Mouse (Mus musculus) kidney, adult 2 months (tissue): ENCODE data around the gene Smg7. TPM values are rescaled to one million over a fixed set of nuclear protein-coding genes. Genes with fewer than 3 reads are reported as not detected.

Source experiments
- DNase-seq: peaks from one replicate; pipeline ENCODE4 v3.0.0; 2021
- H3K27ac ChIP-seq: fragments of 200-500 bp; 2 replicates; pipeline ENCODE4 v1.5.1; 2012; ENCODE audit warnings: low read depth, low read length, control low read depth, inconsistent platforms; ENCODE audit not compliant: insufficient read depth
- H3K27me3 ChIP-seq: fragments of 200-500 bp; replicated peaks from 2 replicates; pipeline ENCODE4 v1.6.1; 2012; ENCODE audit warnings: mild to moderate bottlenecking, moderate library complexity, low read length, inconsistent platforms; ENCODE audit not compliant: control insufficient read depth, insufficient read depth
- H3K36me3 ChIP-seq: fragments of 200-500 bp; 2 replicates; pipeline ENCODE4 v1.6.1; 2012; ENCODE audit warnings: mild to moderate bottlenecking, moderate library complexity, low read length, inconsistent platforms; ENCODE audit not compliant: control insufficient read depth, insufficient read depth
- H3K4me1 ChIP-seq: fragments of 200-500 bp; 2 replicates; pipeline ENCODE4 v1.6.1; 2011; ENCODE audit warnings: low read length; ENCODE audit not compliant: control insufficient read depth, insufficient read depth
- H3K4me3 ChIP-seq: fragments of 200-500 bp; 2 replicates; pipeline ENCODE4 v1.5.1; 2011; ENCODE audit warnings: mild to moderate bottlenecking, low read depth, low read length, control low read depth; ENCODE audit not compliant: insufficient read depth
- CTCF ChIP-seq: fragments of 200-500 bp; conservative IDR thresholded peaks from 2 replicates; pipeline ENCODE4 v1.5.1; 2011; ENCODE audit warnings: low read depth, mild to moderate bottlenecking, control low read depth, low read length, moderate library complexity, mixed read lengths; ENCODE audit not compliant: insufficient read depth, insufficient read length
- POLR2A ChIP-seq: fragments of 200-500 bp; IDR thresholded peaks from one replicate; pipeline ENCODE4 v1.6.1; 2011; ENCODE audit warnings: low read depth, low read length, control low read depth
- WGBS: fragments of 180-500 bp; shearing (Covaris S2); methylation state at CpG from one replicate; pipeline ENCODE4 v1.1.7; 2018; 5-methylcytosine and 5-hydroxymethylcytosine counted together
- polyA plus RNA-seq: library from polyadenylated mRNA; depleted of rRNA; stranded (reverse); fragments of >200 nt; gene quantifications from 2 replicates; pipeline ENCODE4 v1.2.3, GENCODE M21; 2012

Smg7 gene
- polyA plus RNA-seq, 1 experiment: 46.8 TPM

- no peak overlapping the region for H3K4me3 ChIP-seq
- H3K27ac ChIP-seq: no peak overlapping the region
These were observed 94.1 kb downstream of the Smg7 start for GRCm38 (mm10) chr1:152808392-152808680.

GRCm38 (mm10) chr1:152807619-152808391 lies 94.6 kb downstream of the Smg7 start:
- H3K27ac ChIP-seq: no peak overlapping the region; the same call in 1 of the 2 replicates
- no peaks in the 10 kb centered on the region for H3K27me3 ChIP-seq
- TF ChIP-seq CTCF (no peak), POLR2A (no peak)
- DNase-seq: no peak
- peak overlapping the region; percentile 8; the same call in 1 of the 2 replicates for H3K4me3 ChIP-seq
- no peaks in the 10 kb centered on the region for H3K36me3 ChIP-seq
- 65% methylated on average over 18 of the region's 18 CpGs for WGBS
- no peaks in the 10 kb centered on the region for H3K4me1 ChIP-seq

More at GRCm38 (mm10) chr1:152808392-152808680, 94.1 kb downstream of the Smg7 start:
- 89% methylated on average over 2 of the region's 2 CpGs for WGBS
- DNase-seq: no peak
- H3K36me3 ChIP-seq: no peaks in the 10 kb centered on the region
- TF ChIP-seq CTCF: no peak
- TF ChIP-seq POLR2A: no peak
- H3K4me1 ChIP-seq: no peaks in the 10 kb centered on the region
- no peaks in the 10 kb centered on the region for H3K27me3 ChIP-seq

- 84% methylated on average over 6 of the region's 6 CpGs for whole genome bisulfite sequencing
- Histone ChIP-seq H3K27me3 (no peaks in the 10 kb centered on the region), H3K27ac (no peak overlapping the region), H3K4me3 (no peak overlapping the region), H3K36me3 (no peaks in the 10 kb centered on the region), H3K4me1 (no peaks in the 10 kb centered on the region)
- no peak for TF ChIP-seq CTCF
- TF ChIP-seq POLR2A: no peak
- DNase-seq: no peak
These were observed 97.5 kb downstream of the Smg7 start for GRCm38 (mm10) chr1:152804907-152805306.

- no peak overlapping the region for H3K27ac ChIP-seq
- WGBS: 74% methylated on average over 13 of the region's 13 CpGs
These were observed 101.7 kb downstream of the Smg7 start for GRCm38 (mm10) chr1:152800633-152801176.

GRCm38 (mm10) chr1:152799897-152800296 lies 102.5 kb downstream of the Smg7 start, which contains the start of gene Ncf2:
TSS of gene Ncf2 (plus strand) at chr1:152800194.
- TF ChIP-seq POLR2A (no peak), CTCF (no peak)
- peak within 1 kb of the TSS; percentile 17; the same call in 1 of the 2 replicates for H3K4me3 ChIP-seq
- DNase-seq: peak; percentile 28
- WGBS: 35% methylated on average over 2 of the region's 2 CpGs
- no peaks in the 10 kb centered on the region for H3K27me3 ChIP-seq
- no peaks in the 10 kb centered on the region for H3K36me3 ChIP-seq
- H3K27ac ChIP-seq: peak within 1 kb of the TSS; percentile 49
- H3K4me1 ChIP-seq: no peaks in the 10 kb centered on the region

More at GRCm38 (mm10) chr1:152800633-152801176, 101.7 kb downstream of the Smg7 start:
- H3K27me3 ChIP-seq: no peaks in the 10 kb centered on the region
- peak overlapping the region; percentile 17; the same call in 1 of the 2 replicates for H3K4me3 ChIP-seq
- TF ChIP-seq POLR2A (no peak), CTCF (no peak)
- no peak for DNase-seq
- H3K36me3 ChIP-seq: no peaks in the 10 kb centered on the region
- no peaks in the 10 kb centered on the region for H3K4me1 ChIP-seq

- Histone ChIP-seq H3K4me1 (no peaks in the 10 kb centered on the region), H3K4me3 (no peak overlapping the region), H3K36me3 (no peaks in the 10 kb centered on the region), H3K27me3 (no peaks in the 10 kb centered on the region), H3K27ac (no peak overlapping the region)
- TF ChIP-seq CTCF (no peak), POLR2A (no peak)
- WGBS: 65% methylated on average over 9 of the region's 9 CpGs
- DNase-seq: peak; percentile 47
These were observed 104.3 kb downstream of the Smg7 start for GRCm38 (mm10) chr1:152798125-152798524.

GRCm38 (mm10) chr1:152796683-152797263 lies 105.7 kb downstream of the Smg7 start:
- WGBS: 80% methylated on average over 8 of the region's 8 CpGs
- no peaks in the 10 kb centered on the region for H3K36me3 ChIP-seq
- no peaks in the 10 kb centered on the region for H3K4me1 ChIP-seq
- TF ChIP-seq POLR2A (no peak), CTCF (no peak)
- no peaks in the 10 kb centered on the region for H3K27me3 ChIP-seq
- DNase-seq: no peak
- no peak overlapping the region for H3K4me3 ChIP-seq
- H3K27ac ChIP-seq: no peak overlapping the region
